In the genomic region with DNA sequence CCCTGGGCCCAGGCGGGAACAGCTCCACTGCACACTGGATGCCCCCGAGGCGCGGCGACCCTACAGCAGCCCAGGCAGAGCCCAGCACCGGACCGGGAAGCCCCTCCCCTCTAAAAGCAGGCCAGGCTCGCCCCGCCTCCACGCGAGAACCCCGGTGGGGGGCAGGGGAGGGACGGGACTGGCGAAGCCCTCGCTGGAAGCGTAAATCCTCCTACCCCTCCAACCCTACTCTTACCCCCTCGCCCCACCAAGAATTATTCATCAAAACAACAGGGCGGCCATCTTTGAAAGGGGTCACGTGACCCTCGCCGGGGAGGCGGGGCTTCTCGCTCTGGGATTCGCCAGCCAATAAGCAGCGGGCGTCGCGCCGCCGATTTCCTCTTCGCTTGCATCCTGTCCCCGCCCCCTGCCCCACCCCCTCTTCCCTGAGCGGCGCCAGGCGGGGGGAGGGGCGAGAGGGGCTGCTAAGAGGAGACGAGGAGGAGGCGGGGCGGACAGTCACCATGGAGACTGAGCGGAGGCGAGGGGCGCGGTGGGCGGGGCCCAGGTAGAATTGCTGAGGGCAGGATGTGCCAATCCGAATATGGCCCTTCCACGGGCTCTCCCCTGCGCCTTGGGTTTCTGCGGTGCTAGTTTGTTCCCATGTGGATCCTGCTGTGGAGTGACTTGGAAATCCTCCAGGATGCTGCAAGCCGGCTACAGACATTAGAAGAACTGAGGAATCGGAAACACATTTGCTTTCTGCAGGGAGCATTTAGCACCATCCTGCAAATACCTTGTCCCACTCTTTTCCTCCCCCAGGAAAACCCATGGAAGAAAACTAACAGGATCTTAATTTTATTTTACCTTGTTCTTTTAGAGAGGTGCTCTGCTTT, we compare ENCODE assay signal across 8 mouse cellular contexts. TPM values are rescaled to one million over a fixed set of nuclear protein-coding genes. Genes with fewer than 3 reads are reported as not detected.
DNase-seq lines count a peak whose midpoint lies in the region; ATAC-seq and TF ChIP-seq lines count a peak whose summit lies in the region.

A gene (minus strand): TSS at position 425 of the 875 bp plus-strand sequence.

- peaks cover 23% of the 10 kb centered on the region for H3K4me1 ChIP-seq in forebrain, embryonic 10.5 days
- H3K4me1 ChIP-seq in heart, embryonic 15.5 days (replicated peaks) = peaks cover 21% of the 10 kb centered on the region
- peaks cover 7 to 8% of the 10 kb centered on the region in 2 experiments for H3K4me1 ChIP-seq in liver, embryonic 14.5 days (replicated peaks; ENCODE audit: control insufficient read depth in 2 of 2, insufficient read depth in 2 of 2, low read length in 1 of 2)
- H3K4me1 ChIP-seq in neural tube, embryonic 11.5 days (ENCODE audit: control insufficient read depth, insufficient read depth, low read length) = peaks cover 6% of the 10 kb centered on the region; the same call in 1 of the 2 replicates
- peaks cover 3% of the 10 kb centered on the region; the same call in 1 of the 2 replicates for H3K4me1 ChIP-seq in stomach, postnatal 0 days (replicated peaks; ENCODE audit: control insufficient read depth, insufficient read depth)

- H3K9ac ChIP-seq in heart, embryonic 15.5 days = peak within 1 kb of the TSS; percentile 97
- H3K9ac ChIP-seq in liver, embryonic 14.5 days (replicated peaks) = peak within 1 kb of the TSS; percentile 95
- peak within 1 kb of the TSS; percentile 88 for H3K9ac ChIP-seq in neural tube, embryonic 11.5 days (ENCODE audit: low read length)
- H3K9ac ChIP-seq in stomach, postnatal 0 days (ENCODE audit: low read length) = peak within 1 kb of the TSS; percentile 97

- peak within 1 kb of the TSS; percentile 95 for H3K4me3 ChIP-seq in forebrain, embryonic 10.5 days
- H3K4me3 ChIP-seq in heart, embryonic 15.5 days = peak within 1 kb of the TSS; percentile 99
- peak within 1 kb of the TSS; percentile 79 to 97 for H3K4me3 ChIP-seq in liver, embryonic 14.5 days (ENCODE audit: insufficient read depth in 1 of 2, low read depth in 2 of 2, low read length in 2 of 2)
- H3K4me3 ChIP-seq in neural tube, embryonic 11.5 days (ENCODE audit: low read depth, low read length) = peak within 1 kb of the TSS; percentile 85
- peak within 1 kb of the TSS; percentile 98 for H3K4me3 ChIP-seq in stomach, postnatal 0 days (ENCODE audit: low read depth, low read length)

- H3K4me2 ChIP-seq in heart, embryonic 15.5 days = peak within 1 kb of the TSS; percentile 84
- H3K4me2 ChIP-seq in liver, embryonic 14.5 days (ENCODE audit: low read depth) = peak within 1 kb of the TSS; percentile 95
- peak within 1 kb of the TSS; percentile 73 for H3K4me2 ChIP-seq in neural tube, embryonic 11.5 days (ENCODE audit: low read depth)
- H3K4me2 ChIP-seq in stomach, postnatal 0 days (replicated peaks; ENCODE audit: low read depth) = peak within 1 kb of the TSS; percentile 72

- H3K27ac ChIP-seq in forebrain, embryonic 10.5 days = peak within 1 kb of the TSS; percentile 97
- H3K27ac ChIP-seq in heart, embryonic 15.5 days = peak within 1 kb of the TSS; percentile 100
- peak within 1 kb of the TSS; percentile 83 for H3K27ac ChIP-seq in liver, embryonic 14.5 days
- H3K27ac ChIP-seq in neural tube, embryonic 11.5 days (ENCODE audit: low read depth, low read length) = peak within 1 kb of the TSS; percentile 99
- H3K27ac ChIP-seq in stomach, postnatal 0 days (replicated peaks) = peak within 1 kb of the TSS; percentile 99

- under 1% methylated on average over 50 of the region's 50 CpGs for WGBS in forebrain, embryonic 10.5 days
- WGBS in heart, embryonic 15.5 days = under 1% methylated on average over 48 of the region's 50 CpGs
- under 1% methylated on average over 46 of the region's 50 CpGs for WGBS in liver, embryonic 14.5 days (ENCODE audit: insufficient replicate concordance)
- WGBS in neural tube, embryonic 11.5 days = under 1% methylated on average over 47 of the region's 50 CpGs
- under 1% methylated on average over 37 of the region's 50 CpGs for WGBS in stomach, postnatal 0 days

- no peaks in the 10 kb centered on the region for H3K27me3 ChIP-seq in forebrain, embryonic 10.5 days (ENCODE audit: poor library complexity, severe bottlenecking)
- no peaks in the 10 kb centered on the region for H3K27me3 ChIP-seq in heart, embryonic 15.5 days
- H3K27me3 ChIP-seq in liver, embryonic 14.5 days (ENCODE audit: control insufficient read depth, insufficient read depth, low read length) = no peaks in the 10 kb centered on the region
- no peaks in the 10 kb centered on the region for H3K27me3 ChIP-seq in neural tube, embryonic 11.5 days (ENCODE audit: control insufficient read depth, insufficient read depth, low read length)
- no peaks in the 10 kb centered on the region for H3K27me3 ChIP-seq in stomach, postnatal 0 days (ENCODE audit: control insufficient read depth, insufficient read depth, low read length)

- peaks cover 11% of the 10 kb centered on the region for H3K36me3 ChIP-seq in forebrain, embryonic 10.5 days (replicated peaks)
- H3K36me3 ChIP-seq in heart, embryonic 15.5 days = no peaks in the 10 kb centered on the region
- H3K36me3 ChIP-seq in liver, embryonic 14.5 days (replicated peaks; ENCODE audit: control insufficient read depth, insufficient read depth, low read depth) = no peaks in the 10 kb centered on the region
- no peaks in the 10 kb centered on the region for H3K36me3 ChIP-seq in neural tube, embryonic 11.5 days (ENCODE audit: control insufficient read depth, insufficient read depth, low read length)
- H3K36me3 ChIP-seq in stomach, postnatal 0 days (ENCODE audit: control insufficient read depth, insufficient read depth, low read length) = no peaks in the 10 kb centered on the region

- TF ChIP-seq EP300 in liver, embryonic 14.5 days (IDR thresholded peaks at IDR 0.05; ENCODE audit: low read depth) = no peak
- TF ChIP-seq EP300 in stomach, postnatal 0 days (optimal IDR thresholded peaks at IDR 0.05) = peak; percentile 49

- DNase-seq in c-Kit-negative CD71-positive TER-119-positive erythroid progenitor cells, embryonic 14.5 days (ENCODE audit: low read depth, low spot score) = peak; percentile 87
- peak; percentile 100 for DNase-seq in forebrain, embryonic 10.5 days (ENCODE audit: extremely low spot score, low spot score)
- peak; percentile 99 for DNase-seq in kidney, postnatal 25 days
- DNase-seq in liver, embryonic 14.5 days (ENCODE audit: low read depth in 3 of 3, low spot score in 3 of 3) = peak; percentile 89 to 91 (median 91)
- peak; percentile 100 for DNase-seq in neural tube, embryonic 11.5 days (ENCODE audit: low spot score)
- DNase-seq in stomach, postnatal 0 days (ENCODE audit: low spot score) = peak; percentile 99

- peaks cover 5% of the 10 kb centered on the region; the same call in 1 of the 2 replicates for H3K9me3 ChIP-seq in forebrain, embryonic 10.5 days
- no peaks in the 10 kb centered on the region for H3K9me3 ChIP-seq in heart, embryonic 15.5 days (replicated peaks)
- no peaks in the 10 kb centered on the region for H3K9me3 ChIP-seq in liver, embryonic 14.5 days (ENCODE audit: control insufficient read depth, low read length)
- no peaks in the 10 kb centered on the region for H3K9me3 ChIP-seq in neural tube, embryonic 11.5 days (ENCODE audit: control insufficient read depth, low read length)
- no peaks in the 10 kb centered on the region for H3K9me3 ChIP-seq in stomach, postnatal 0 days (ENCODE audit: control insufficient read depth, low read length)

- TF ChIP-seq CTCF in liver, embryonic 14.5 days (IDR thresholded peaks at IDR 0.05; ENCODE audit: low read depth) = no peak
- no peak for TF ChIP-seq CTCF in stomach, postnatal 0 days (IDR thresholded peaks at IDR 0.05; ENCODE audit: low read depth)

- peak; percentile 89 for ATAC-seq in CD4-positive, CD25-positive, alpha-beta regulatory T cell, adult 4 months
- ATAC-seq in heart, embryonic 15.5 days (replicated peaks; ENCODE audit: insufficient number of reproducible peaks, insufficient read depth, low FRiP score, low read depth) = peak; percentile 92
- peak; percentile 86 for ATAC-seq in liver, embryonic 14.5 days (ENCODE audit: insufficient read depth)
- ATAC-seq in neural tube, embryonic 11.5 days (ENCODE audit: insufficient read depth, low FRiP score, low TSS enrichment) = peak; percentile 96
- peak; percentile 94 for ATAC-seq in stomach, postnatal 0 days (ENCODE audit: low FRiP score, low TSS enrichment)

RNA-seq across cellular contexts. Expression of the gene that starts here (rescaled TPM):
- 10 to 100 TPM; 18.9 to 19.2 TPM for polyA plus RNA-seq in CD4-positive, CD25-positive, alpha-beta regulatory T cell, adult 4 months (2017; shearing (Covaris generic))
- polyA plus RNA-seq in forebrain, embryonic 10.5 days (2016; fragmentation: Nextera tagmentation; extraction: Ambion mirVana) = 61.8 and 64.6 TPM in 2 replicates
- 27.2 and 35.6 TPM in 2 replicates for polyA plus RNA-seq in heart, embryonic 15.5 days (2015; fragmentation: Nextera tagmentation; extraction: Ambion mirVana)
- 14.6 and 16.7 TPM in 2 replicates for polyA plus RNA-seq in liver, embryonic 14.5 days (2012; rRNA removed)
- polyA plus RNA-seq in liver, embryonic 14.5 days (2014; fragmentation: Nextera tagmentation; extraction: Ambion mirVana) = 8.2 and 11.3 TPM in 2 replicates
- 61.4 and 68.8 TPM in 2 replicates for polyA plus RNA-seq in neural tube, embryonic 11.5 days (2014; fragmentation: Nextera tagmentation; extraction: Ambion mirVana)
- polyA plus RNA-seq in stomach, postnatal 0 days (2015; fragmentation: Nextera tagmentation; extraction: Ambion mirVana) = 14.4 and 15.8 TPM in 2 replicates

Comparison
In these comparisons a context has a peak if more than half of its experiments do, and no peak if none do; other contexts are left out.
1. Peak in every context shown above with its lines: DNase-seq, ATAC-seq, H3K4me3 ChIP-seq and H3K27ac ChIP-seq.